Mouse (Mus musculus) spleen, adult 2 months (tissue): ENCODE measurements around the gene Slc1a3.

Source experiments
- CTCF ChIP-seq: fragments of 200-500 bp; IDR thresholded peaks from 2 replicates; pipeline ENCODE4 v1.5.1; 2011; ENCODE audit warnings: mild to moderate bottlenecking, inconsistent platforms; ENCODE audit not compliant: insufficient read depth, insufficient read length, insufficient replicate concordance; ENCODE audit errors: extremely low read depth
- POLR2A ChIP-seq: fragments of 200-500 bp; IDR thresholded peaks from 2 replicates; pipeline ENCODE4 v1.6.1; 2011; ENCODE audit warnings: low read depth, low read length, inconsistent platforms

DNA sequence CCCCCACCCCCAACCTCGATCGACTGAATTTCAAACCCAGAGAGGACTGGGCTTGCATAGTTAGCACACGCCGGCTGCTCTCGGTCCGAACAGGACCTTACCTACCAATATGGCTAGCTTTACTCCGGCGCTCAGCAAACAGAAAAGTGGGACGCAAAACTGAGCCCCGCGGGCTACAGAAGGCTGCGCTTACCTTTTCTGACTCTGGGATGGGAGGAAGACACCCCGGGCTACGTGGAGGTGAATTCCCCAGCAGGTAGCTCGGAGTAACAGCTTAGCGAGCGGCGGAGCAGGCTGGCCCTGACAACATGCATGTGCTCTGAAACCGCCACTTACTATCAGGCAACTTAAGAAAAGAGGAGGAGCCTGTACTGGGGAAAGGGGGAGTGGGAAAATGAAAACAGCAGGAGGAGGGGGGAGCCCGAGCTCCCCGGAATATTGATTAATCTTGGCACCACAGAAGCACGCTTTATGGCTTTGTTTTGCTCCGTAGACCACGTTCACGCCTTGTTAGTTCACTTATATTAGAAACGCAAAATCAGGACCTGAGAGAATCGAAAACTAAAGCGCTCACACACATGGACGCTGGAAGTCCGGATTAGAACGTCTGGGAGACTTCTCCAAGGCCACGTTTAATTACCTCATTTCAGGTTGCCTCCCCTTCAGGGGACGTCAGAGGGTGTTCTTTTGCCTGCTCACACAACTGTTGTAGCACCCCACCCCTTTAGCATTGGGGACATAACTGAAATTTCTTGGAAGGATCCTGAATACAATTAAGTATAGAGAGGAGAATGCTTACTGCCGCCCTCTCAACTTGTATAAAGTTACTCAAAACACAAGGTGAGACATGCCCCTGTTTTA, at the start of gene Slc1a3:
- TF ChIP-seq POLR2A = no peak
- no peak for TF ChIP-seq CTCF
